Mouse (Mus musculus): ENCODE results near the gene Fam129a. TPM values are rescaled to one million over a fixed set of nuclear protein-coding genes. Genes with fewer than 3 reads are reported as not detected.

Gene Fam129a
- polyA plus RNA-seq, 1 experiment from 2014 or later, result 9.5 TPM

DNA sequence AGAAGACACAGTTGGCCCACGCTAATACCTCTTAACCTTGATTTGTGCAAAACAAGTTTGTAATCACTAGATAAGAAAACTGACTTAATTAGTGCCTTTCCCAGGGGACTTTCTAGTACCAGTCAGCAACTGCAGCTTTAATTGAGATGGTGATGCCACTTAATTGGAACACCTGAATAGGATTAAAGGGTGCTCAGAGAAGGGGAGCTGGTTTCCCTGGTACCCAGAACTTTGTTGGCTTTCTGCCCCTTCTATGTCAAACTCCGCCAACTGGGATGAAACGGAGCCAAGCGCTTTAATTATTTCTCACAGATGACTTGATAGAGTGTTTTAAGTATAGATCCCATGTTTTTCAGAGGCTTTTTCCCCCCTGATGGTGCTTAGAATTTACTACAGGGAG, 55.6 kb downstream of the Fam129a start:
- H3K27ac ChIP-seq, result peak overlapping the region; percentile 91; the same call in 1 of the 2 replicates
- H3K4me3 ChIP-seq (ENCODE audit: inconsistent target), result no peak overlapping the region
- H3K36me3 ChIP-seq (ENCODE audit: inconsistent target), result no peaks in the 10 kb centered on the region
- WGBS (ENCODE audit: missing documents), result 94% methylated on average over 4 of the region's 4 CpGs
- no peaks in the 10 kb centered on the region; the same call in 1 of the 2 replicates for H3K79me2 ChIP-seq (ENCODE audit: inconsistent target)

GRCm38 (mm10) chr1:151627141-151627540, 56.2 kb downstream of the Fam129a start:
- Histone ChIP-seq H3K4me3 (ENCODE audit: inconsistent target) (no peak overlapping the region), H3K27ac (no peak overlapping the region), H3K36me3 (ENCODE audit: inconsistent target) (no peaks in the 10 kb centered on the region), H3K79me2 (ENCODE audit: inconsistent target) (no peaks in the 10 kb centered on the region; the same call in 1 of the 2 replicates)
- WGBS (ENCODE audit: missing documents), result 94% methylated on average over 3 of the region's 3 CpGs

DNA sequence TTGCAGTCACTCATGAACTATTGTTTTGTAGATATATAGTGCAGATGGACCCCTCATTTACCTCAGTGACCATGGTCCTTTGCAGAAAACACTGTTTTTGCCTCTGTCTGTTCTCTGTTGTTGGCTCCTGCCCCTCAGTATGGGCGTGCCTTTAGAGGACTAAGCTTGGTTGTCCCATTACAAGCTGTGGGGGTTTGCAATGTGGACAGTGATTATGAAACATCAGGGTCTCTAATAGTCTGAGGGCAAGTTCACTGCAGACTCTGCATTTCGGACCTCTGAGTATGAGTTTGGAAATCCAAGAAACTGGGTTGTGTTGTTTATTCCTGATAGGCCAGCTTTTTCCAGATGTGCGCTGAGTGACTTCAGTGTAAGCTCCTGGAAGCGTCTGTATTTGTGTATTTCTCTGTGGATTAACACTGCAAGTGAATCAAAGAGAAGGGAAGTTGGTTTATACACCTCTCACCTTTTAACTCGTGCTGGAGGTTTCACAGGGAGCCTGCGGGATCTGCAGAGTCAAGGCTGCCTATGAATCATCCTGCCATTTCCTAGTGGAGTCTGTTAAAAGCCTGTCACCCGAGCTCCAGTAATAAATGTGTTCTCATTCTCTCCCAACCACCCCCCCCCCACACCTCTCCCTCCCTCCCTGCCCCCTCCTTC, 58.7 kb downstream of the Fam129a start:
- 79% methylated on average over 6 of the region's 7 CpGs for WGBS (ENCODE audit: missing documents)
- H3K27ac ChIP-seq, result no peak overlapping the region
- no peaks in the 10 kb centered on the region for H3K36me3 ChIP-seq (ENCODE audit: inconsistent target)
- H3K4me3 ChIP-seq (ENCODE audit: inconsistent target), result no peak overlapping the region
- no peaks in the 10 kb centered on the region; the same call in 1 of the 2 replicates for H3K79me2 ChIP-seq (ENCODE audit: inconsistent target)

- H3K4me3 ChIP-seq (ENCODE audit: inconsistent target), result no peak overlapping the region
- H3K36me3 ChIP-seq (ENCODE audit: inconsistent target), result no peaks in the 10 kb centered on the region
- H3K79me2 ChIP-seq (ENCODE audit: inconsistent target), result no peaks in the 10 kb centered on the region; the same call in 1 of the 2 replicates
- WGBS (ENCODE audit: missing documents), result 100% methylated on average over 2 of the region's 2 CpGs
- H3K27ac ChIP-seq, result no peak overlapping the region
Measured at GRCm38 (mm10) chr1:151630251-151630628, 59.3 kb downstream of the Fam129a start.

DNA sequence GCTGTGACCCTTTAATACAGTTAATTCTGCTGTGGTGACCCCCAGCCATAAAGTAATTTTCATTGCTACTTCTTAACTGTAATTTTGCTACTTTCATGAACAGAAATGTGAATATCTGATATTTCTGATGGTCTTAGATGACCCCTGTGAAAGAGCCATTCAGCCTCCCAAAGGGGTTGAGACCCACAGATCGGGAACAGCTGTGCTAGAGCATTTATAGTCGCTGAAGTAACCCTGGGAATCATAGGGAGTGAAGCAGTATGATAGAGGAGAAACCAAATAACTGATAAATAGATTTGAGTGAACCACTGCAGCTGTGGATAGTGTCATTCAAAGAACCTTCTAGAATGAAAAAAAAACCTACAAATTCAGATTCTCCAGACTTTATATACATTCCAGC, 60.1 kb downstream of the Fam129a start:
- Histone ChIP-seq H3K4me3 (ENCODE audit: inconsistent target) (no peak overlapping the region), H3K27ac (no peak overlapping the region)
- WGBS (ENCODE audit: missing documents), result 100% methylated on average over 2 of the region's 2 CpGs

GRCm38 (mm10) chr1:151631703-151632294, 60.8 kb downstream of the Fam129a start:
- Histone ChIP-seq H3K4me3 (ENCODE audit: inconsistent target) (no peak overlapping the region), H3K36me3 (ENCODE audit: inconsistent target) (no peaks in the 10 kb centered on the region), H3K79me2 (ENCODE audit: inconsistent target) (no peaks in the 10 kb centered on the region; the same call in 1 of the 2 replicates), H3K27ac (no peak overlapping the region)
- WGBS (ENCODE audit: missing documents), result 91% methylated on average over 10 of the region's 11 CpGs

More for the DNA sequence above, 60.1 kb downstream of the Fam129a start:
- Histone ChIP-seq H3K36me3 (ENCODE audit: inconsistent target) (no peaks in the 10 kb centered on the region), H3K79me2 (ENCODE audit: inconsistent target) (no peaks in the 10 kb centered on the region; the same call in 1 of the 2 replicates)

DNA sequence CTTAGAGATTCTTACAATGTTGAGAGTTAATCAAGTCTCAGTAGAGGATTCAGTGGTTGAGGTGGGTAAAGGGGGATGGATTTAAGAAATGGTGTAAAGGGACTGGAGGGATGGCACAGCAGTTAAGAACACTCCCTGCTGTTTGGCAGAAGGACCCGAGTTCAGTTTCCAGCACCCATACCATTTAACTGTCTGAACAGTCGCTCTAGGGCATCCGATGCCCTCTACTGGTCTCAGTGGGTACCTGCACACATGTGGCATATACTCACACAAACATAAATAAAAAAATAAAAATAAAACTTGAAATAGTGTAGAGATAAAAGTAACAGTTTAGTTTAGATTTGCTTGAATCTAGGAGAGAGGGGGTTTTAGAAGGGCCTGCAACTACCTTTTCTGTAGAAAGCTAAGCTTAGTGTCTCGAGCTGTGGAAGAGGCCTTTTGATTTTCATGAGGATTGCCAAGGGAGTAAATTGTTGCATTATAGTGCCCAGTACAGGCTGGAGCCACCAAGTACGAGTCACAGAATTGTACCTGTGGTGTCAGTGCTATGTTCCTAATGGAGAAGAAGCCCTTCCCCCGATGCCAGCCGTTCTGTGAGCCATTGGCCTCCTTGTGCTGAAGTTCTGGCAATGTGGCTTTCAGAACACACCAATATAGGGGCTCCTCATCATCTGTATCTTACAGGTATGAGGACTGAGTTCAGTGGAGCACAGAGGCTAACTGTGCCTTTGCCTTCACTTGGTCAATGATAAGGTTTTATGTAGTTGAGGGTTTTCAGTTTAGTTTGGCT, 61.8 kb downstream of the Fam129a start:
- no peak overlapping the region for H3K4me3 ChIP-seq (ENCODE audit: inconsistent target)
- no peaks in the 10 kb centered on the region for H3K79me2 ChIP-seq (ENCODE audit: inconsistent target)
- WGBS (ENCODE audit: missing documents), result 97% methylated on average over 7 of the region's 7 CpGs
- no peaks in the 10 kb centered on the region for H3K36me3 ChIP-seq (ENCODE audit: inconsistent target)
- no peak overlapping the region for H3K27ac ChIP-seq

DNA sequence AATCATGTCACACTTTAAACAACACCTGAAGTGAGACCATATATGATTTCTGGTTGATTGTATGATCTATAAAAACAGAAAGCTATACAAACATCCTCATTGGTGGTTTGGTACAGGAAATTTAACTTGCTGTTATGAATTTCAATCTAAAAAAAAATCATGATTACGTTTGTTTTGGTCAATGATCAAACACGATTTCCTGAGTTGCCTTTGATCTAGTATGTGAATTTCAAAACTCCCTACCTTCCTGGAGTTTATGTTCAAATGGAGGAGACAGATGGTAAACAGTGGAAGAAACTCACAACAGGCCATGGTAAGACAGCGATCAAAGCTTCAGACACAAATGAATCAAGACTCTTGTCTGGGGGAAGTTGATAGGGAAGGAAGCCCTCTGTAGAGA, 65.7 kb downstream of the Fam129a start:
- no peaks in the 10 kb centered on the region for H3K79me2 ChIP-seq (ENCODE audit: inconsistent target)

DNA sequence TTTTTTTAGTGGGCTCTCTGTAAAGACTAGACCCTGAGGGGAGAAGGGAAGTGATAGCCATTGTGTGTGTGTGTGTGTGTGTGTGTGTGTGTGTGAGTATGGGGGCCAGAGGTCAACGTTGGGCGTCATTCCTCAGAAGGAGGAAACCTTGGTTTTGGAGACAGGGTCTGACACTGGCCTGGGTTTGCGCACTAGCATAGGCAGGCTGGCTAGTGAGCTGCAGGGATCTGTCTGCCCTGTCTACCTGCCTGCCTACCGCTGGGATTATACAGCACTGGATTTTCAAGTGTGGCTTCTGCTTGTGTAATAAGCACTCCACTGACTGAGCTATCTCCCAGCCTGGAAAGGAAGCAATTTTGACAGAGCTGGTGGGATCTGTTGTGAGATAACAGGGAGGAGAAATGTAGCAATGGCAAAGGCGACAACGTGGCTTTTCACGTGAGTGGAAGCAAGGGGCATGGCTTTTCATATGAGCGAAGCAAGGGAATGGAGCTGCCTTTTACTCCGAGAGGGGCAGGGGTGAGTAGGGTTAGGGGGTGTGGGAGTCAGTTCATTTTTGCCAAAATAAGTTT, 66.5 kb downstream of the Fam129a start:
- H3K27ac ChIP-seq, result no peak overlapping the region
- 88% methylated on average over 9 of the region's 9 CpGs for WGBS (ENCODE audit: missing documents)
- no peaks in the 10 kb centered on the region for H3K79me2 ChIP-seq (ENCODE audit: inconsistent target)
- H3K36me3 ChIP-seq (ENCODE audit: inconsistent target), result no peaks in the 10 kb centered on the region; the same call in 1 of the 2 replicates
- no peak overlapping the region for H3K4me3 ChIP-seq (ENCODE audit: inconsistent target)

More for the DNA sequence above, 65.7 kb downstream of the Fam129a start:
- no peak overlapping the region for H3K4me3 ChIP-seq (ENCODE audit: inconsistent target)
- 85% methylated on average over 3 of the region's 3 CpGs for WGBS (ENCODE audit: missing documents)
- H3K27ac ChIP-seq, result no peak overlapping the region
- H3K36me3 ChIP-seq (ENCODE audit: inconsistent target), result no peaks in the 10 kb centered on the region; the same call in 1 of the 2 replicates

- Histone ChIP-seq H3K36me3 (ENCODE audit: inconsistent target) (no peaks in the 10 kb centered on the region; the same call in 1 of the 2 replicates), H3K79me2 (ENCODE audit: inconsistent target) (no peaks in the 10 kb centered on the region), H3K4me3 (ENCODE audit: inconsistent target) (no peak overlapping the region), H3K27ac (no peak overlapping the region)
- WGBS (ENCODE audit: missing documents), result 94% methylated on average over 5 of the region's 5 CpGs
Measured at GRCm38 (mm10) chr1:151638357-151638756, 67.4 kb downstream of the Fam129a start.

DNA sequence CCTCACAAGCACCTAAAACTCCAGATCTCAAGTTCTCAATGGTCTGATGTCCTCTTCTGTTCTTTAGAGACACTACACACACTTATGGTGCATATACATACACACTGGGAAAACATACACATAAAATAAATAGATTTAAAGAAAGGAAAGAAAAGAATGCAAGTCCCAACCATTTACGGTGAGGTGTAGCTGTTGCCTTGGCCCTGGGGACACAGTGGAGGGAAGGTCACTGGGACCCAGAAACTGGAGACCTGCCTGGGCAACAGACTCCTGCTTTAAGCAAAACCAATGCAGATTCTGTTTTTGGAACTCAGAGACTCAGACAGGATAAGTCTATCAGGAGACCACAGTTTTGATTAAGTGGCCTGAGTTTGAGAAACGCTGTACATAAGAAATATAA, 67.8 kb downstream of the Fam129a start:
- no peak overlapping the region for H3K27ac ChIP-seq
- 100% methylated on average over 2 of the region's 2 CpGs for WGBS (ENCODE audit: missing documents)
- H3K36me3 ChIP-seq (ENCODE audit: inconsistent target), result no peaks in the 10 kb centered on the region; the same call in 1 of the 2 replicates
- H3K4me3 ChIP-seq (ENCODE audit: inconsistent target), result no peak overlapping the region
- H3K79me2 ChIP-seq (ENCODE audit: inconsistent target), result no peaks in the 10 kb centered on the region

DNA sequence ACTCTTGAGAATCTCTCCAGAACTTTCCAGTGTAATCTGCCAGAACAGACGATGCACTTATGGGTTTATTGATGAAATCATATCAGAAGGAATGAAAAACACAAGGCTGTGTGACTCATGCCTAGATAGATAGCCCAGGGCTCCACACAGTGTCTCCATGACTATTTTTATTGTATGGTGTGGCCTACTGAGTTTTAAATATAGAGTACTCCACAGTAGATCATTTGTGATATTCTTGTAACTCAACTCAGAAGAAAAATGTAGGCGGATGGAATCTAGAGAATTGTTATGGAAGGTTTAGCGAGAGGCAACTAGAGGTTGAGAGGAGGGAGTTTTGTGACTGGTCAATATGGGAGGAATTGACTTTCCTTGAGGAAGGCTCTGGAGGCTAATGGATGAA, 75.4 kb downstream of the Fam129a start:
- H3K36me3 ChIP-seq (ENCODE audit: inconsistent target), result no peaks in the 10 kb centered on the region
- H3K79me2 ChIP-seq (ENCODE audit: inconsistent target), result no peaks in the 10 kb centered on the region
- no peak overlapping the region for H3K4me3 ChIP-seq (ENCODE audit: inconsistent target)
- no peak overlapping the region for H3K27ac ChIP-seq
- 100% methylated on average over 3 of the region's 3 CpGs for WGBS (ENCODE audit: missing documents)

DNA sequence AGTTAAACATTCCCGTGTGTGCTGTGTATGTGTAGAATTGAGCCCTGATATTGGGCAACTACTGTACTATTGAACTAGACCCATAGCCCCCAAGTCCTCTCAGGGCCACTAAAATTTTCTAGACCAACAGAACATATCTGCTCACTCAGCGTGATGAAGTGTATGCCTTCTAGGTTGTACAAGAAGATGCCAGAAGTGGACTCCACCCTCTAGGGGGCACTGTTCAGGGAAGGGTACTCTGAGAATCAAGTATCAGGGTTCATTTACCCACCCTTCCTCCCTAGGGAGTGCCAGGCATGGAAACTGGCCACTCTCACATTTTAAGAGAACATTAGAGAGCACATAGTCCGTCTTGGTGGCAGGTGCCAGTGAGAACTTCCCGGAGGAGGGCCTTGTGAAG, 77.1 kb downstream of the Fam129a start:
- 94% methylated on average over 4 of the region's 4 CpGs for WGBS (ENCODE audit: missing documents)
- Histone ChIP-seq H3K27ac (no peak overlapping the region), H3K4me3 (ENCODE audit: inconsistent target) (no peak overlapping the region), H3K36me3 (ENCODE audit: inconsistent target) (no peaks in the 10 kb centered on the region), H3K79me2 (ENCODE audit: inconsistent target) (no peaks in the 10 kb centered on the region)

DNA sequence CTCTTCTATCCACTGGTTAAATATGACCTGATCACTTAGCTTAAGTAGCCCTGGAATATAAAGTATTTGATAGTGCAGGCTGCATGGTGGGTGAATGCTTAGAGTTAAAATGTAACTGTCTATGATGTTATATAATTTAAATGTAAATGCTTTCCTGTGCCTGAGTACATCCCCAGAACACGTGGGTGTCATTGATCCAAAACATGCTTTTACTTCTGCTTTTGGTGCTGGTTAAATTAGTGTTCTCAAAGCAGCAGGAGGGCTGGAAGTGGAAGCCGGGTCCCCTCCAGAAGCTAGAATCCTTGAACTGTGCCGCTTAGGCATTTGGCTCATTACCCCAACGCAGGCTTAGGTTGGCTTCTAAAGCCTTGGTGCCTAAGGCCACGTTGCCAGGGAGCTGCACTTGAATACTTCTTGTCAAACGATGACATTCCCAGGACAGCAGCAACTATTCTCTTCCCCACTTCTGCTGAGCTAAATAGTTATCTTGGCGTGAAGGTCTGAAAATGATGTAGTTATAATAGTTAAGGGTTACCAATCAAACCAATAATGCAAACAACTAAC, 86.1 kb downstream of the Fam129a start:
- Histone ChIP-seq H3K4me3 (ENCODE audit: inconsistent target) (no peak overlapping the region), H3K27ac (no peak overlapping the region), H3K36me3 (ENCODE audit: inconsistent target) (no peaks in the 10 kb centered on the region), H3K79me2 (ENCODE audit: inconsistent target) (no peaks in the 10 kb centered on the region)
- WGBS (ENCODE audit: missing documents), result 45% methylated on average over 7 of the region's 7 CpGs
